Mouse (Mus musculus) T-helper 17 cell (primary cell): ENCODE data around the gene Ly9.

Experiments used
- in situ Hi-C, 2 experiments: fragments of 300-600 bp; cut with MboI, MseI; formaldehyde crosslinking; loops; 1 replicate in 1 of 2; 2 replicates in 1 of 2; pipeline ENCODE4 v1.15.1; 2025; ENCODE audit warnings: high pct_unique_total_duplicates in 2 of 2

Ly9 gene

DNA sequence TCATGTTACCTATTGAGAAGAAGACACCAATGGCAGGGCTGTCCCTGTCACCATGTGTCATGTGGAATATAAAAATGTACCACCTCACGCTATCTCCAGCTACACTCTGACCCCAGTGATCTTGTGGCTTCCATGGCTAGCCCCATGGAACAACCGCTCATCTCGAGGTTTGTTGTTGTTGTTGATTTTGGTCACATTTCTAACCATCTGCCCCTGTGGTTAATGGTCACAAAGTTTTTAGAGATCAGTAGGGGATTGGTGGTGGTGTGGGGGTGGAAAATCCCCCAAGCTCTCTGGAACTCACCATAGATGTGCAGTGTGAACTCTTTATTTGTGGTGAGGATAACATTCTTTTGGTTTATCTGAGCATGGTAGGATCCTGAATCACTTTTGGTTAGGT lies 2.5 kb downstream of the Ly9 start:
- in situ Hi-C loops = no loop called here

DNA sequence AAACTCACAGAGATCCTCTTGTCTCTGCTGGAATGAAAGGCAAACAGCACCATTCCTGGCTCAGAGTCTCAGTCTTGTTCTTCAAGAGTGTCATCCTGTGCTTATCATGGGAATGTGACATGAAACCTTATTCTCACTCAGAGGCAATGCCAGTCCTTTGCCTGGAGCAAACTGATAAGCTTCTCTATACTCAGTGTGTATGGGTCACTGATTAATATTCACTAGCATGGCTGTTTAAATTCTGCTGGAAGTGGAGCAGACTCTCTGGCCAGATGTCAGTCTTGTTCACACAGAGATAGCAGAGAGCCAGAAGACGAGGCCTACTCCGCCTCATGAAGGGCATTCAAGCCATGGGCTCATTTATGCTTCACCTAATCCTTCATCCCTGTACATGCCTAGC lies 22.6 kb downstream of the Ly9 start:
- in situ Hi-C loops = no loop called here

DNA sequence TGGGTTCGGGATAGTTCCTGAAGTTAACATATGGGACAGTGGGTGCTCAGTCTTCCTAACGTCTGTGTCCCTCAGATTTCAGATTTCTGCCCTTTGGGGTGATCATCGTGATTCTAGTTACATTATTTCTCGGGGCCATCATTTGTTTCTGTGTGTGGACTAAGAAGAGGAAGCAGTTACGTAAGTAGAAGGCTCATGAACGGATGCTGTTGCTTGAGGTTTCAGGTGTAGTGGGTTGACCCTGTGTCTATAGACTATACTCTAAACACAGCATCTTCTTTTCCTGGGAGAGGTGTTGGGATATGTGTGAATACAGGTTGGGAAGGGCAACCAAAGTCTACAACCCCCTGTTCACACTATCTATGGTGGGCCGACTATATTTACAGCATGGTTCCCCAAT lies 30.0 kb downstream of the Ly9 start:
- in situ Hi-C loops = no loop called here

DNA sequence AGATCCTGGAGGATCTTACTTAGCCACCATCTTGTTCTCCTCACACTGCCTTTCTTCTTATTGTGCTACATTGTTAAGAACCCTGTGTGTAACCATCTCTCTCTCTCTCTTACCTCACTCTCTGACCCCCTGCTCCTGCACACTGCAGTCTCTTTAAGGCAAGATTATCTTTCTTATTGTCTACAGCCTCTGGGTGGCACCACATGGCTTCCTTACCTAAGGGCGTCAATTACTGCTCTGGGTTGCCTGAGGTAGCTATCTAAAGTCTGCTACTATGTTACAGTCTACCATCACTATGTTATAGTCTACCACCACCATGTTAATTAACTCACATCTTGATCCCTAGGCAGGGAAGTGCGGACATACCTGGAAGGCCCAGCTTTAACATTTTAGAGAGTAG lies 38.8 kb downstream of the Ly9 start:
- in situ Hi-C loops = loop anchor here in 1 of 2 experiments (5.0 kb wide), 1 partner anchor 61 kb away; no protein-coding TSS in a partner anchor

DNA sequence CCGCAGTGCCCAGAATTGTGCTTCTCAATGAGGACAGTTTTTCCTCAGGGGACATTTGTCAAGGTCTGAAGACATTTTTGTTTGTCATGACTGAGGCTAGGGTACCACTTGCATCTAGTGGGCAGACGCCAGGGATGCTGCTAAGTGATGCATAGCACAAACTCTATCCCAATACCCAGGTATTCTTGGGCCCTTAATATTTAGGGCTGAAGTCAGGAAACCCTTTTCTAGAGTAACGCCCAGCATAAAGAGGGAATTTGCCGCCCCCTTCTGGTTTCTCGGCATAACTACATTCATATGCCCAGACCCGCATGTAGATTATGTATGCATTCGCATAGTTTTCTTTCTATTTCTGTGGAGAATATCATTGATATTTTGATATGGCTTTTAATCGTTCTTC lies 40.4 kb downstream of the Ly9 start:
- in situ Hi-C loops = loop anchor here in 1 of 2 experiments (5.0 kb wide), 1 partner anchor 59 kb away; no protein-coding TSS in a partner anchor

DNA sequence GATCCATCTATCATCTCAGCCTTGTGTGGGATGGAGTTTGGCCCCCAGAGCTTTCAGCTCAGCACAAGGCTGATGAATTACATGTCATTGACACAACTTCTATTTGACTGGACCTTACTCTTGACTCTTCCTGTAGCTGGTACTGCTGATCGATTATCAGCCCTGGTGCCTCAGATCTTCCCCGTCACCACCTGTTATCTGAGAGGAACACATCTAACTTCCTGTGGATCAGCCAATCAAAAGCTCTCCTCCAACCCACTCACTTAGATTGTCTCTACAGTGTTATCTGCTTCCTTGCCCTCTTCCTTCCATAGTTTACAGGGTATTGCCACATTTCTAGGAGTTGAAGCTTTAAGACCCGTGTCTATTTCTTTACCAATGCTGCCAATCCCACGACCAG lies 41.3 kb downstream of the Ly9 start:
- in situ Hi-C loops = loop anchor here in 1 of 2 experiments (5.0 kb wide), 1 partner anchor 59 kb away; no protein-coding TSS in a partner anchor

DNA sequence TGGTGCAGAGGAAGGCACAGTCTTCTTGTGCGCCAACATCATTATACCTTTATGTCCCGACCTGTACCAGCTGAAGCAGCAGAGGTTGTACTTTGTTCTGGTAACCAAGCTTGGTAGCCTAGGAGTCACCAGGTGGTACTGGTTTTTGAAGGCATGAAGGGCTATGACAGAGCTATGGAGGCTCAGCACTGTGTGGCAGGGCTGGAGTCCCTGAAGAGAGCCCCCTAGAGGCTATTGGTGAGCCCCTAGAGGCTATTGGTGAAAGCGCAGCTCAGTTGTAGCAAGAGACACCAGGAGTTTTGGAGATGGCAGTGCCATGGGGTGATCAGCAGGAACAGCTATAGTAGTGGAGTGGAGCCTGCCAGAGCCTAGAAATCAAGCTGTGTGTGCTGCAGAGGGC lies 43.0 kb downstream of the Ly9 start:
- in situ Hi-C loops = no loop called here

DNA sequence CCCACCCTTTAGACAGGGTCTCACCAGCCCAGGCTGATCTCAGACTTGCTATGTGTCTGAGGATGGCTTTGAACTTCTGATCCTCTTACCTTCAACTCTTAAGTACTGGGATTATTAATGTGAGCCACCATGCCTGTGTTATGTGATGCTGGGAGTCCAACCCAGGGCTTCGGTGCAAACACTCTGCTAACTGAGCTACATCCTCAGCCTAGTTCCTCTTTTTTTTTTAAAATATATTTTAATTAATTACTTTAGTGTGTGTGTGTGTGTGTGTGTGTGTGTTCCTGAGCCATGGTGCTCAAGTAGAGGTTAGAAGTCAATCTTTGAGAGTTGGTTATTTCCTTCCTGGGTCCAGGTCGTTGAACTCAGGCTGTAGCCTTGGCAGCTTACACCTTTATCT lies 44.2 kb downstream of the Ly9 start:
- in situ Hi-C loops = no loop called here

DNA sequence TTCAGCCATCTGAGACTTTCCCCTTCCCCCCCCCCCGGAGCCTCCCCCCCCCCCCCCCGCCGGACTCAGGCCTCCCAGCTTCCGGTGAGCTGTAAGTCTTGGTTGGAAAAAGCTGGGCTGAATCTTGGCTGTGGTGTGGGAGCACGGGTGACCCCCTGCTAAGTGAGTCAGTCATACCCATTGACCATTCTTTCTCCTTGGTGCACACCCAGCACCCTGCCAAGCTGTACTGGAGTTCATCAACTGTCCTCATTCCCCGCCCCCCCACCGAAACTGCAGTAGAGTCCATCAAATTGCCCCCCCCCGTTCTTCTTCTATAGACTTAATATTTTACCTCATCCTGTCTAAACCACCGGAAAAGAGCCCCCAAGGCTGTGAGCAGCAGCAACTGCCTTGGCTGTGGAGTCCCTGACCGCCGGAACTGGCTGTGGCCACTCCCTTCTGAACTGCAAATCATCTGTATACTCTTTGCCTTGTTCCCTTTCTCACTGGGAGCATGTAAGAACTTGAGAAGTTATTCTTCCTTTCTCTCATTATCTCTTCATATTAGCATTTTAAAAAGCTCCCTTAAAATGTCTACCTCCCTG lies 45.5 kb downstream of the Ly9 start:
- in situ Hi-C loops = no loop called here

DNA sequence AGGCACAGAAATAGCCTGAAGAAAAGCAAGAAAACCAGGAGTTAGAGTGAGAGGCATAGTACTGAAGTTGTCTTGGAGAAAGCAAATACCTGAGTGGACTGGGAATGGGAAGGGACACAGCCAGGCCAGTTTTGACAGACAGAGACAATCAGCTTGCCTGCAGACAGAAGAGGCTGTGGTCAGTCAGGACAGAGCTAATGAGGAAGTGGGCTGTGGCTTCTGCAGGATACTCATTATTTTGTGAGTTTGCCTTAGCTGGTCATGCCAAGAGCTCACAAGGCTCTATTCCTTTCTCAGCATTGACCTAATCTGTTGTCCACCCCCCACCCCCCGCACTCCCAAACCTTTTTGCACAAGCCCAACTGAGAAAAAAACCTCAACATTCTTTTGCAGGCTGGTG lies 46.0 kb downstream of the Ly9 start:
- in situ Hi-C loops = no loop called here

DNA sequence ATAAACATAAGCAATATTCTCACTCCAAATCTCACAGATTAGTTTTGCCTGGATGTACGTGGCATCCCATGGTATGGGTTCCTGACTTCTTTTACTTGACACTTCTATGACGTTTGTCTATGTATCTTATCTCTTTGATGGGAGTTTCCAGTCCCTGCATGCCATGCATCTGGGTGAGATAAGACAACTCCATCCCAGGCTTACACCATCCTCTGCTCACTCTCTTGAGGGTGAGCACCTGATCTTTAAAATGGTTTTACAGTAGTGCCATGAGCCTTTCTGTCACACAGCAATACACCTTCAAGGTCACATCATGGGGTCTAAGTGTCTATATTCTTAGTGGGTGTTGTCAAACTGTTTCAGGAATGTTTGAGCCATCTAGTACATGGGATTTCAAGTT lies 46.9 kb downstream of the Ly9 start:
- in situ Hi-C loops = no loop called here

DNA sequence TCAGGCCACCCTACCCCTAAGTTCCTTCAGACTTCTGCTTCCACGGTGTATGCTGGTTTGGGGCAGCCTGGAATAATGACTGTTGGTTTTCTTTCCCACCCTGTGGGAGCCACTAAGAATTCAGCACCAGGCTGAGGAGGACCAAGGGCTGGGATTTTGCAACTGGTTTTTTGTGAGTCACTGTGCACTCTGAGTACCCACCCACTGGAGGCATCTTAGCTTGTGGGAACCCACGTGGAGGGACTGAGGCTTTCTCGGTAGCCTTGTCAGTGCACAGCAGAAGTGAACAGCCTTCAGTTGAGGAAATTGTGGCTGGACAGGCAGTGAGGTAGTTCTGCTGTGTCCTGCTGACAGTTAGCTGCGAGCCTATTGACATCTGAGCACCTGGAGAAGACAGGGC lies 48.3 kb downstream of the Ly9 start, which contains the start of gene Cd244a:
Gene Cd244a, plus strand, starts transcription at position 296 of the 400 bp plus-strand sequence.
- in situ Hi-C loops = loop anchor here in 1 of 2 experiments (5.0 kb wide), 2 partner anchors 57 to 97 kb away; partner anchors contain the start of gene Alyref2

DNA sequence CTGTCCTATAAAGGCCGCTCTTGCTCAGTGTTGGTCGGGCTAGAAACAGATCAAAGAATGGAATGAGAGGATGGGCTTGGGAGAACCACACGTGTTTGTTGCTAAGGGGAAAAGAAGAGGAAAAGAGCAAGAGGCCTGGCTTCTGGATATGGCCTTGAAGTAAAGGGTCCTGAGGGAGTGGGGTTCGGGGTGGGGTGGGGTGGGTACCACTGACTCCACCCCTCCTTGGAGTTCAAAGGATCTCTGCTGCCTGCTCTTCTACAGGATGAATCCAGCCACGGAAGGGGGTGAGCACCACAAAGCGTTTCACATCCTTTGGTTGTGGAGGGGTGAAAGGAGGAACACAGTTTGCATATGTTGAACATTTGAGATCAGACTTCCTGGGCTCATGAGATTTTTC lies 48.8 kb downstream of the Ly9 start:
- in situ Hi-C loops = loop anchor here in 1 of 2 experiments (5.0 kb wide), 2 partner anchors 56 to 96 kb away; partner anchors contain the start of gene Alyref2

DNA sequence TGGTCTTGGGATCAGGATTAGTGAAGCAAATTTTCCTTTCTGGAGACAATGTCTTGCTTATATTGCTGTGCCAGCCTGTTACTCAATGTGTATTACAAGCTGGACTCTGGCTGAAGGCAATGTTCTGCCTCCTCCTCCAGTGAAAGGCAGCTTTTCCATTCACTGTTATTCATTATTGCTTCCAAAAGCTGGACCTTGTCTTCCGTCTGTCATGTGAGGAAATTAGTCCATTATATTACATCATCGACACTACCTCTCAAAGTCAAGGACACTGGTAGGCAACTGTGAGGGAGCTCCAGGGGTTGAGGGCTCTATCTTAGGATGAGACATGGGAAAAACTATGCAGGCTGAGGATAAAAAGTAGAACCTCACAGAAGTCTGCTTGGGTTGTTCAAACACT lies 50.8 kb downstream of the Ly9 start:
- in situ Hi-C loops = loop anchor here in 1 of 2 experiments (5.0 kb wide), 2 partner anchors 54 to 94 kb away; partner anchors contain the start of gene Alyref2

DNA sequence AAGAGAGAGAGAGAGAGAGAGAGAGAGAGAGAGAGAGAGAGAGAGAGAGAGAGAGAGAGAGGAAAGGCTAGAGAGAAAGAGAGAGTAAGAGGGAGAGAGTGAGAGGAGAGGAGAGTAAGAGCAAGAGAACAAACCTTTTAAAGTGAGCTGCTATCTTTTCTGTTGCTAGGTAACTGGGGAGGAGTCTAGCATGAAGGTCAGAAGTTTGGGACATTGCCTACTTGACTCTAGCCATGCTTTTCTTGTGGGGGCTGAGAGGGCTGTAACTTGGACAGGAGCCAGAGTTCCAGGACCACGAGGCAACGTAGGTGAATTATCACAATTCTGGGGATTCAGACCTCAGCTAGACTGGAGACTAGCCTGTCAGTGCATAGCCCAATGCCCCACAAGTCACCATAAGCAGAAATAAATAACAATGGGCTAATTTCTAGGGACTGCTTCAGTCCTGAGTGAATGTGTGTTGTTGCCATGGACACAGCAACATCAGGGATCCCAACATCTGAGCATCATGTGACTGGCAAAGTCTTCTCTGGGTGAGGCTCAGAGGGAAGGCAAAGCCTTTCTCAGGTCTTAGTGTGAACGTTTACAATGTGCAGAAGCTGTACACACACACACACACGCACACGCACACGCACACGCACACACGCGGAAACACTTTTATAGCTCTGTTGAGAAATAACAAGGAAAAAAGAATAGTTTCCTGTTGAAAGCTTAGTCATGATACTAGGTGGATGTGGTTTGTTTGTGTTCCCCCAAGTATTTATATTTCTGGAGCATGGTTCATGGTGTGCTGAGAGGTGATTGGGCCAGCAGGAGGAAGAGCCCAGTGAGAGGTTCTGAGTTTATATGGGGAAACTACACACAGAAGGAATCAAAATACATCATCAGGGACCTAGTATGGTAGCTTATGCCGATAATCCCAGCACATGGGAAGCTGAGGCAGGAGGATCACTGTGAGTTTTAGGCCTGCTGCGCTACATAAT lies 53.6 kb downstream of the Ly9 start:
- in situ Hi-C loops = no loop called here

DNA sequence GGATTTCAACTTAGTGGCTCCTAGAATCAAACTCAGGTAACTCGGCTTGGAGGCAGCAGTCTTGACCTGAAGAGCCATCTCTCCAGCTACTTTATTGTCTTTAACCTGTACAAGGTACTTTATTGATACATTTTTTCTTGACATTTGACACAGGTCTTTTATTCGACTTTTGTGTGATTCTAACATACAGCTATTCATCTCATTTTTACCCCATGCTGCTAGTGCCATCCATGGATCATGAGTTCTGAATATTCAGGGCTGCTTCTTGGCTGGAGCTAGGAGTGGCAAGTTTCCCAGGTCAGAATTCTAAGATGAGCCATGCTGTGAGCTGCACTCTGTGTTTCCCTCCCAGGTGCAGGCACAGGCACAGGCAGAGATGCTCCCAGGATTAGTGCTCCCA lies 55.0 kb downstream of the Ly9 start:
- in situ Hi-C loops = no loop called here

DNA sequence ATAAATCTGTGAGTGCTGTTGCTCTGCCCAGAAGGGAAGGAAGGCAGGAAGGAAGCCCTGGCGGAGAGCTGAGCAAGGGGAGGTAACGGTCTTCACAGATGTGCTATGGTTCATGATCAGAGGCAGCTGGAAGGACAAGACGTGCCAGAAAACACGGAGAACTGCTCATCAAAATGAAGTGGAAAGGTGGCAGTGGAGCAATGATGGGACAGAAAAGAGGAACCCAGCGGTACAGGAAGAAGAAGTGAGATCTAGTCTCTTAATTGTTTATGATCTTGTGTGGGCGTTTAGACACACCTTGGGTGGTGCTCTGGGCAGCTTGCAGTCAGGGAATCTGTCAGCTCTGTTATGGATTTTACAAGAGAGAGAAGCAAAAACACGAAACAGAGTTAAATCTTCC lies 55.9 kb downstream of the Ly9 start:
- in situ Hi-C loops = no loop called here

DNA sequence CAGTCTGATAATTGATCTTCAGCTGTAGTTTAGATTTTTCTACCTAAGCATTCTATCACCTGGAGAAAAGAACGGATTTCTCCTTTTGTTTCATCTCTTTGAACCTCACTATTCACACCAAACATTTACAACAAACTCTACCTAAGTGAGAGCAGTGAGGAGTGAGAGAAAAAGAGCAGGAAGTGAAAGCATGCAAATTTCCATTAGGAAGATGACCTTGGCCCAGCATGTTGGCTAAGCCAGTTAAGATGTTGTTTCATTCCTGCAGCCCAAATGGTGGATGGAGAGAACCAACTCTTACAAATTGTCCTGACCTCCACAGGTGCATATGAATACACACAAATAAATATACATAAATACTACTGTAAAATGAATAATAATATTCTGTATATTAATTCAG lies 66.5 kb downstream of the Ly9 start:
- in situ Hi-C loops = loop anchor here (5.0 to 10.0 kb wide), 2 partner anchors 78 to 324 kb away; no protein-coding TSS in a partner anchor
